Mouse (Mus musculus) stomach, embryonic 14.5 days (tissue): ENCODE measurements around the gene Zc3h4. TPM values are rescaled to one million over a fixed set of nuclear protein-coding genes. Genes with fewer than 3 reads are reported as not detected.

Source experiments
- ATAC-seq: fragments of 200-750 bp; cut with Nextera tagmentation; 2 replicates; pipeline ENCODE4 v1.8.0; 2017; ENCODE audit warnings: low read depth, moderate TSS enrichment; ENCODE audit not compliant: insufficient number of reproducible peaks, insufficient read depth, low FRiP score
- H3K27ac ChIP-seq: fragments of 300-500 bp; sonication (generic); 2 replicates; pipeline ENCODE4 v1.5.1; 2014; ENCODE audit warnings: mild to moderate bottlenecking, low read length, moderate library complexity, mixed read lengths
- H3K27me3 ChIP-seq: fragments of 300-500 bp; sonication (generic); 2 replicates; pipeline ENCODE4 v1.6.1; 2014; ENCODE audit warnings: low read length, control low read depth, mixed read lengths; ENCODE audit not compliant: control insufficient read depth, insufficient read depth
- H3K36me3 ChIP-seq: fragments of 300-500 bp; sonication (generic); 2 replicates; pipeline ENCODE4 v1.6.1; 2014; ENCODE audit warnings: mild to moderate bottlenecking, control low read depth, low read length, moderate library complexity, mixed read lengths; ENCODE audit not compliant: control insufficient read depth, insufficient read depth
- H3K4me1 ChIP-seq: fragments of 300-500 bp; sonication (generic); 2 replicates; pipeline ENCODE4 v1.6.1; 2014; ENCODE audit warnings: low read length, control low read depth, mixed read lengths; ENCODE audit not compliant: control insufficient read depth, insufficient read depth
- H3K4me2 ChIP-seq: fragments of 300-500 bp; sonication (generic); replicated peaks from 2 replicates; pipeline ENCODE4 v1.6.1; 2014; ENCODE audit warnings: low read depth, low read length, control low read depth
- H3K4me3 ChIP-seq: fragments of 300-500 bp; sonication (generic); 2 replicates; pipeline ENCODE4 v1.5.1; 2014; ENCODE audit warnings: low read depth, low read length, control low read depth
- H3K9ac ChIP-seq: fragments of 300-500 bp; sonication (generic); replicated peaks from 2 replicates; pipeline ENCODE4 v1.6.1; 2014; ENCODE audit warnings: low read depth, mild to moderate bottlenecking, control low read depth, low read length, moderate library complexity, mixed read lengths
- H3K9me3 ChIP-seq: fragments of 300-500 bp; sonication (generic); 2 replicates; pipeline ENCODE4 v1.6.1; 2016; ENCODE audit warnings: low read depth, low read length, control low read depth; ENCODE audit not compliant: control insufficient read depth
- WGBS: fragments of 180-500 bp; shearing (Covaris S2); extraction: QIAGEN DNeasy Blood & Tissue Kit; methylation state at CpG from one replicate; pipeline ENCODE4 v1.1.7; 2014; 5-methylcytosine and 5-hydroxymethylcytosine counted together
- polyA plus RNA-seq: library from polyadenylated mRNA; unstranded; fragments of >200 nt; fragmentation: Nextera tagmentation; extraction: Ambion mirVana; gene quantifications from 2 replicates; pipeline ENCODE4 v1.2.1, GENCODE M21; 2014

Gene Zc3h4
- polyA plus RNA-seq, 1 experiment from 2014 or later, result 20.6 TPM

DNA sequence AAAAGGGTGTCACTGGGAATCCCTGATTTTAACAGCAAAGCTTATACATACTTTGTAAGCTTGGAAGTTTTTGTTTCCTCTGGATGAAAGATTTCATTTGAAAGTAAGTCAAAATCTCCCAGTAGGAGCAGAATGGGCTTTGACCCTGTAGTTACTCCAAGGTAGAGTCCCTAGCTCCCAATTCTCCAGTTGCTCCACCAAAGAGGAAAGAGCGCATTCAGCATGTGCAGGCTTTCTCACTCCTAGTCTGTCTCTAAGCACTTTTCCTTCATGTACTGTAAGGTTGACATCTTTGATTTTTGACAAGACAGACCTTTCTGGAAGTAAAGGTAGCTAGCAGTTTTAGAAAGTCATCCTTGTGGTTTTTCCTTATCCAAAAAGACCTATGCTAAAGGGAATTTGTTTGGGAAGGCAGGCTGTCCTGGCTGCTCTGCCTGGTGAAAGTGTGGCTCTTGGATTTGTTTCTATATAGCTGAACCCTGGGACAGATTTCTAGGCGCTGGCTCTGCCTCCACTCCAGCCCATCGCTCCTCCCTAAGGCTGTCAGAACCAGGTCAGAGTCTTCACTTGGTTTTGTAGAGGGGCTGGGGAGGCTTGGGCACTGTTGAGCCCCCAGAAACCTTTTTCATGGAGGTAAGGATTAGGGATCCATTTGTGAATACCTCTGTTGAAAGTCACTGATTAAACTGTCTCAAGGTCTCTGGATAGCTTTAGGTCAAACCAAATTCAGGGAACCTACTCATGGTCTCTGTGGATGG is 3.8 kb downstream of the Zc3h4 start:
- Histone ChIP-seq H3K4me1 (peaks cover 28% of the 10 kb centered on the region), H3K4me3 (no peak overlapping the region; the same call in 1 of the 2 replicates), H3K36me3 (no peaks in the 10 kb centered on the region), H3K27ac (peak overlapping the region; percentile 88; the same call in 1 of the 2 replicates), H3K9me3 (no peaks in the 10 kb centered on the region), H3K4me2 (peak overlapping the region; percentile 30), H3K27me3 (no peaks in the 10 kb centered on the region), H3K9ac (peak overlapping the region; percentile 22; the same call in 1 of the 2 replicates)
- WGBS, result 64% methylated on average over 3 of the region's 3 CpGs
- no peak for ATAC-seq

DNA sequence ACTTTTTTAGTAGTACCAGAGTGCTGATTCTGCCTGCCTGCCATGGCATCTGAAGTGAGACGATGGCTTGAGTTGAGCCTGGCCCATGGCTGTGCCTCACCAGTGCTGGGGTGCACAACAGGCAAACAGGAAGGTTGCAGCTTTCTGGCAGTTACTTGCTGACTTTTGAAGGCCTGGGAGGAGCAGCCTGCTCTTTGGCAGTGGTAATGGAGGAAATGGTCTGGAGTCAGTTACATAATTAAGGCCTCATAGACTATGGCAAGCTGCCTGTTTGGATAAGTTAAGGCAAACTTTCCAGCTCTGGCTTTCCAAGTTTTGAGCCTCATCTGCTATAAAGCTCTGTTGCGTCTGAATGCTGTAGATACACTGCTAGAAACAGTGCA is 4.4 kb downstream of the Zc3h4 start:
- Histone ChIP-seq H3K4me3 (no peak overlapping the region; the same call in 1 of the 2 replicates), H3K4me1 (peaks cover 28% of the 10 kb centered on the region), H3K36me3 (no peaks in the 10 kb centered on the region), H3K4me2 (peak overlapping the region; percentile 30), H3K27ac (peak overlapping the region; percentile 88), H3K9me3 (no peaks in the 10 kb centered on the region), H3K9ac (peak overlapping the region; percentile 22; the same call in 1 of the 2 replicates), H3K27me3 (no peaks in the 10 kb centered on the region)
- ATAC-seq, result no peak
- 38% methylated on average over 2 of the region's 2 CpGs for WGBS

DNA sequence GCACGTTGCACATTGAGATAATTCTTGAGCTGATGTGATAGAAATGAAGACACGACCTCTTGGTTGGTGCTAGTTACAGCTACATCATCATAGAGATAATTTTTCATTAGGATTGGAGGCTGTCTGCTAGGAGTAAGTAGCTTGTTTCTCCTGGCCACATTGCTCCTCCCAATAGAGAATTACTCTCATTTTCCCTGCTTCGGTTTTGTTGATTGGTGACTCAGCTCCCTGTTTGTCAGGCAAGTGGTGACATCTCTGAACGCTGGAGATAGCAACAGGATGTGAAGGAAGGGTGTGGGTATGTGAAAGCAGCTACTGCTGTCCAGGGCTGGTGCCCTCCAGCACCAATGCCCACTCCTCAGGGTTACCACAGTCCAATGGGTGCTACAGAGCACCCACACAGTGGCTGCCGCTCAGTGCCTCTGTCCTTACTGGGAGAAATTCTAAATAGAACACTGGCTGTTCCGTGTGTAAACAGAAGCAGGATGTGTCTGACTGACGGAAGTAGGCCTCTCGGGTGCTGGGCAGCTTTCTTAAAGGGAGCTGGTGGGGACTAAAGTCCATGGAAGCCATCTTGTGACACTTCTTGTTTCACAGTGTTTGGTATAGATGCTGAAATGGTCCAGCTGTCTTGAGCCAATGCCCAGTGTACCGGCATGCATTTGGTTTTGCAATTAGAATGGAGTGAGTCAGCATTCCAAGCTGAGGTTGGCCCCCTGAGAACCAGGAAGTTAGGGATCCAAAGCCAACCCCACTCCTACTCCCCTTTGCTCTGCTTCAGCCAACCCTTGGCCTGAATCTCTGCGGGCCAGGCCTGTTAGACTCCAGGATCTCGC is 5.0 kb downstream of the Zc3h4 start:
- H3K9ac ChIP-seq, result peak overlapping the region; percentile 22; the same call in 1 of the 2 replicates
- no peaks in the 10 kb centered on the region for H3K9me3 ChIP-seq
- H3K4me2 ChIP-seq, result peak overlapping the region; percentile 30
- H3K36me3 ChIP-seq, result no peaks in the 10 kb centered on the region
- H3K27me3 ChIP-seq, result no peaks in the 10 kb centered on the region
- peak overlapping the region; percentile 88 for H3K27ac ChIP-seq
- 28% methylated on average over 11 of the region's 11 CpGs for WGBS
- H3K4me3 ChIP-seq, result no peak overlapping the region
- ATAC-seq, result peak; percentile 49
- peaks cover 28% of the 10 kb centered on the region for H3K4me1 ChIP-seq

DNA sequence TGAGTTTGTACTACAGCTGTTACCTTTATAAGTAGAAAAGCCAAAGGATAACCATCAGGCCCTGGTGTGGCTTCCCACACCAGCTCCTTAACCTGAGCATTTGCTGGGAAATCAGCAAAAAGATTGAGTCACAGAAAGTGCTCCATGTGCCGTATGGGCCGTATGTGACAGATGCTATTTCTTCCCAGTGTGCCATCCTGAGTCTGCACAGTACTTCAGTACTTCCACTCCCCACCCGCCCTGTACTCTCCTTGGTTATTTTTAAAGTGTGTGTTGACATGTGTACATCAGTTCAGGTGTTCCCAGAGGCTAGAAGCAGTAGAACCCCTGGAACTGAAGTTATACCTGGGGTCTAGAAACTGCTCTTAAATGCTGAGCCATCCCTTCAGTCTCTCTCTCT is 6.3 kb downstream of the Zc3h4 start:
- 86% methylated on average over 3 of the region's 3 CpGs for WGBS
- Histone ChIP-seq H3K27me3 (no peaks in the 10 kb centered on the region), H3K9ac (no peak overlapping the region), H3K36me3 (no peaks in the 10 kb centered on the region), H3K9me3 (no peaks in the 10 kb centered on the region), H3K27ac (no peak overlapping the region), H3K4me1 (peaks cover 30% of the 10 kb centered on the region), H3K4me2 (no peak overlapping the region), H3K4me3 (no peak overlapping the region)
- ATAC-seq, result no peak

DNA sequence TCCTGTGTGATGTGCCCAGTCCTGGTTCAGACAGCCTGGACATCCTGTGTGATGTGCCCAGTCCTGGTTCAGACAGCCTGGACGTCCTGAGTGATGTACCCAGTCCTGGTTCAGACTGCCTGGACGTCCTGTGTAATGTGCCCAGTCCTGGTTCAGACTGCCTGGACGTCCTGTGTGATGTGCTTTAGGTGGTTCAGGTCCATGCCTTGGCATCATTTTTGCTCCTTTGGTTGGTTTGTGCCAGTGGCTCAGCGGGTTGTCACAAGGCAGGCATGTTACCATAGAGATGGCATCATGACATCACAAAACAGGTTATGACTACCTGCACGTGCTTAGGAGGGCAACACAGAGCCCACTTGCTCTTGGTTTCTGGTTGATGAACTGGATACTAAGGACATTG is 10.4 kb downstream of the Zc3h4 start:
- no peak overlapping the region for H3K27ac ChIP-seq
- no peak for ATAC-seq
- no peaks in the 10 kb centered on the region; the same call in 1 of the 2 replicates for H3K36me3 ChIP-seq
- no peak overlapping the region for H3K9ac ChIP-seq
- no peak overlapping the region for H3K4me2 ChIP-seq
- no peaks in the 10 kb centered on the region for H3K9me3 ChIP-seq
- H3K27me3 ChIP-seq, result no peaks in the 10 kb centered on the region
- WGBS, result 88% methylated on average over 5 of the region's 5 CpGs
- H3K4me3 ChIP-seq, result no peak overlapping the region
- H3K4me1 ChIP-seq, result peaks cover 16% of the 10 kb centered on the region

DNA sequence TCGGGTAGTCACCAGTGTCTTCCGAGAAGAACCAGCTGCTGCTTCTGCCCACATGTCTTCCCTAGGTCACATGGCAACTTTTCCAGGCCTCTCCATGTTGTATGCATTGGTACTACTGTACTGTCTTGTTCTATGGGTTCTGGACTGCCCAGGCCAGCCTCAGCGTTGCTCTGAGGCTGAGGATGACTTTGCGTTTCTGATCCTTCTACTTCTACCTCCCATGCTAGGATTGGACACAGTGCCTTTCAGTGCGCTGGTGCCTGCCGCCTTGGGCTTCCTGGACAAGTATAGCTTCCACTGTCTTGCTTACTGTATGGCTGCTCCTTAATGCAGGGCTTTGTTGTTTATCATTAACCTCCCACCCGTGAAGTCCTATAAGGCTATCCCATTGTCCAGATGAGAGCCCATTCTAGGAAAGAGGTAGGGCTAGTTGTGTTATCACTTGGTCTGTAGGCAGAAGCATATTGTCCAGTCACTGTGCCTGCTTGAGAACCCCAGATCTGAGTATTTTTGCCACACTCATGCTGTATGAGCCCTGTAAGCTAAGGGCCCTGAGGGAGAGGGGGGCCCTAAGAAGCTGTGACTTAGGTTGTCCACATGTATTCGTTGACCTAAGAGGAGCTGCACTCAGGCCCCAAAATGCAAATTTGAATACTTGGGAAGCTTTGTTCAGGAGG is 11.6 kb downstream of the Zc3h4 start:
- Histone ChIP-seq H3K4me1 (peaks cover 13% of the 10 kb centered on the region), H3K9ac (no peak overlapping the region), H3K27me3 (no peaks in the 10 kb centered on the region), H3K9me3 (no peaks in the 10 kb centered on the region), H3K27ac (no peak overlapping the region; the same call in 1 of the 2 replicates), H3K4me3 (no peak overlapping the region), H3K36me3 (peaks cover 11% of the 10 kb centered on the region), H3K4me2 (no peak overlapping the region)
- no peak for ATAC-seq
- 85% methylated on average over 8 of the region's 8 CpGs for WGBS

DNA sequence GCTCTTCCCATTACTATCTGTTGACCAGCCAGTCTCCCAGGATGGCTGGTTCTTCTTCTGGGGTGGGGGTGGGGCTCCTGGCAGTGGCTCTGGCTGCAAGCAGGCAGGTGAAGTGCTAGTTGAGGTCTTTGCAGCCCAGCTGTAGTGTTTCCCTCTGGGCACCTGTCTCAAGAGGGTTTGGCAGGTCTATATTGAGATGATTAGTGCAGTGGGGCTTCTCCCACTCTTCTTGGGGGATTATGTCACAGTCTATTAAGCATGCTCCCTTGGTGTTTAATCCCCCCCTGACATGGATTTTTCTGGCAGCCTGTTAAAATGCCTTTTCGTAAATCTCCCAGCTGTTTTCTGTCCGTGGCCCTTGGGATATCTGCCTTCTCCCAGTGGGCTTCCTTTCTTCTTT is 12.2 kb downstream of the Zc3h4 start:
- Histone ChIP-seq H3K4me2 (no peak overlapping the region), H3K9ac (no peak overlapping the region), H3K36me3 (peaks cover 17% of the 10 kb centered on the region), H3K4me3 (no peak overlapping the region), H3K9me3 (no peaks in the 10 kb centered on the region), H3K27me3 (no peaks in the 10 kb centered on the region), H3K27ac (no peak overlapping the region), H3K4me1 (peaks cover 13% of the 10 kb centered on the region)
- ATAC-seq, result no peak
- 46% methylated on average over 2 of the region's 2 CpGs for WGBS

DNA sequence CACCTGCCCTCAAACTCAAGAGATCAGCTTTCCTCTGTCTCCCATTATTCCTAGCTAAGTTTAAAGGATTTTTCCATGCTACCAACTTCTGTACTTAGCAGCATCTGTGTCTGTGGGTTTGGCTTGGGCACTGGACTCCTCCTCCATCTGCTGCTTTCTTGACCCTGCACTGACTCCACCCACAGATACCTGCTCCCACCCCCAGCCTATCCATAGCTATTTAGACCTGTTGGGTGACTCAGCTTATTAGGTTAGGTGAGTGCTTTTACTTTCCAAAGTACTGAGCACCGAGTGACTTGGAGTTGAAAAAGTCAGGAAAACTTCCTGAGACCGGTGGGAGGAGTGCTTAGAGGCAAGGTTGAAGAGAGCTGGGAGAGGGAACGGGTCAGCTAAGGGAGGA is 14.7 kb downstream of the Zc3h4 start:
- WGBS, result 69% methylated on average over 3 of the region's 3 CpGs
- no peaks in the 10 kb centered on the region for H3K9me3 ChIP-seq
- no peak overlapping the region for H3K27ac ChIP-seq
- no peaks in the 10 kb centered on the region for H3K27me3 ChIP-seq
- ATAC-seq, result peak; percentile 60
- H3K4me3 ChIP-seq, result no peak overlapping the region
- H3K9ac ChIP-seq, result no peak overlapping the region
- H3K4me1 ChIP-seq, result peaks cover 13% of the 10 kb centered on the region
- H3K36me3 ChIP-seq, result peaks cover 41% of the 10 kb centered on the region
- no peak overlapping the region for H3K4me2 ChIP-seq
